Mouse (Mus musculus): ENCODE results near the gene Bmpr1a. TPM values are rescaled to one million over a fixed set of nuclear protein-coding genes. Genes with fewer than 3 reads are reported as not detected.

Gene Bmpr1a
- polyA plus RNA-seq, 1 experiment from 2014 or later, result 56.8 TPM

- WGBS, result 93% methylated on average over 9 of the region's 9 CpGs
- Histone ChIP-seq H3K4me3 (ENCODE audit: low read depth, low read length) (no peak overlapping the region), H3K27me3 (replicated peaks; ENCODE audit: control insufficient read depth, insufficient read depth, low read length) (no peaks in the 10 kb centered on the region), H3K4me2 (ENCODE audit: low read length) (no peak overlapping the region), H3K36me3 (ENCODE audit: control insufficient read depth, insufficient read depth, low read length) (no peaks in the 10 kb centered on the region), H3K27ac (ENCODE audit: low read depth) (no peak overlapping the region), H3K9me3 (ENCODE audit: control insufficient read depth, low read length) (no peaks in the 10 kb centered on the region), H3K4me1 (replicated peaks; ENCODE audit: control insufficient read depth, insufficient read depth, low read length) (peaks cover 10% of the 10 kb centered on the region), H3K9ac (ENCODE audit: low read length) (no peak overlapping the region)
- no peak for DNase-seq (ENCODE audit: low spot score)
- no peak for ATAC-seq (replicated peaks; ENCODE audit: low FRiP score, low TSS enrichment, low read depth)
These were observed 120.0 kb downstream of the Bmpr1a start for GRCm38 (mm10) chr14:34382921-34383704.

DNA sequence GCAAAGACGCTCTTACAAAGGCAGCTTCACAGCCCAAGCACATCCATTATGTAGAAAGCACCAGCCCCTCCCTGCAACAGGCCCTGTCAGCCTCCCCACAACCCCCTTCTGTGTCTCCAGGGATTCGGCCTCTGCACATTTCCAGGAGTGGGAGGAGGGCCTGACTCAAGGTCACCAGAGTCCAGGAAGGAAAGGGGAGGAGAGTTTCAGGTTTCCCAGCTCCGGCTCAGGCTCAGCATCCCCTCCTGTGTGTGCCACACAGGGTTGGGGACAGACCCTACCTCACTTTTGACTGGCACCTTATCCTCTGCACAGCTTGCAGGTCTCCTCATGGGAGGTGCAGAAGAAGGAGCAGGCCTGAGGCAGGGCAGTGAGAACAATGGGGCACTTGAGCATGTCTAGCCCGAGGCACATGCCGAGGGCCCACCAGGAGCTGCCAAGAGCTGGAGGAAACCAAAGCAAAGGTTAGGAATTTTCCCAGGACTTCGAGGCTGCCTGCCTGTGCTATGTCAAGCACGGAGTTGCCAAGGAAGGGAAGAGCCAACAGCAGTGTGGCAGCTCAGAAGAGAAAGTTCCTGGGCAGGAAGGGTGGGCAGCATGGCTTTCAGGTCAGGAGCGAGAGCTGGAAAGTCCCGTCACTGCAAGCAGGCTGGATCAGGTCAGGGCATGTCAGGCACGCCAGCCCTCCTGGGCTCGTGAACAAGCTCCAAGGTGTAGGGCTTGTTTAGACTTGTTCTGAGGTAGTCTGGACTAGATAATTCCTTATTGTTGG lies 124.4 kb downstream of the Bmpr1a start:
- Histone ChIP-seq H3K4me1 (replicated peaks; ENCODE audit: control insufficient read depth, insufficient read depth, low read length) (peaks cover 22% of the 10 kb centered on the region), H3K9ac (ENCODE audit: low read length) (no peak overlapping the region), H3K36me3 (ENCODE audit: control insufficient read depth, insufficient read depth, low read length) (no peaks in the 10 kb centered on the region), H3K9me3 (ENCODE audit: control insufficient read depth, low read length) (no peaks in the 10 kb centered on the region), H3K4me3 (ENCODE audit: low read depth, low read length) (no peak overlapping the region), H3K27me3 (replicated peaks; ENCODE audit: control insufficient read depth, insufficient read depth, low read length) (no peaks in the 10 kb centered on the region), H3K4me2 (ENCODE audit: low read length) (peak overlapping the region; percentile 6; the same call in 1 of the 2 replicates), H3K27ac (ENCODE audit: low read depth) (peak overlapping the region; percentile 59)
- ATAC-seq (replicated peaks; ENCODE audit: low FRiP score, low TSS enrichment, low read depth) (peak; percentile 29), DNase-seq (ENCODE audit: low spot score) (no peak)
- WGBS, result 29% methylated on average over 11 of the region's 11 CpGs

DNA sequence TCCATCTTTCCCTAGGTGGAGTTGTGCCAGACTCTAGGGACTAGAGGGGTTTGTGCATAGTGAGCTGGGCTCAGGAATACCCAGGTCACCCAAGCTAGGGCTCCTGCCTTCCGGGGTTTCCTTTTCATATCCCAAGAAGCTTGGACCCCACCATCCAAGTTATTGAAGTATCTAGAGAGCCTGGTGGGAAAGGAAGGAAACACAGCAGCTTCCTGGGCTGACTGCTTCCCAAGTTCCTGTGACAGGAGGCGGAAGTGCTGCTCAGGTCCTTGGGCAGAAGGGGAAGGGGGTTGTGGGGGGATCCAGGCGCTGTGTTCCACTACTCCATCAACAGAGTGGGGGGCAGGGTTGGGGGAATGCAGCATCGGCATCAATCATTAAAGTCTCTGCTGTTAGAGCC lies 126.0 kb downstream of the Bmpr1a start:
- DNase-seq (ENCODE audit: low spot score) (no peak), ATAC-seq (replicated peaks; ENCODE audit: low FRiP score, low TSS enrichment, low read depth) (no peak)
- Histone ChIP-seq H3K9ac (ENCODE audit: low read length) (no peak overlapping the region), H3K27ac (ENCODE audit: low read depth) (no peak overlapping the region), H3K4me3 (ENCODE audit: low read depth, low read length) (no peak overlapping the region), H3K27me3 (replicated peaks; ENCODE audit: control insufficient read depth, insufficient read depth, low read length) (no peaks in the 10 kb centered on the region), H3K9me3 (ENCODE audit: control insufficient read depth, low read length) (no peaks in the 10 kb centered on the region), H3K4me1 (replicated peaks; ENCODE audit: control insufficient read depth, insufficient read depth, low read length) (peaks cover 22% of the 10 kb centered on the region), H3K4me2 (ENCODE audit: low read length) (peak overlapping the region; percentile 18; the same call in 1 of the 2 replicates), H3K36me3 (ENCODE audit: control insufficient read depth, insufficient read depth, low read length) (no peaks in the 10 kb centered on the region)
- 57% methylated on average over 4 of the region's 4 CpGs for WGBS

DNA sequence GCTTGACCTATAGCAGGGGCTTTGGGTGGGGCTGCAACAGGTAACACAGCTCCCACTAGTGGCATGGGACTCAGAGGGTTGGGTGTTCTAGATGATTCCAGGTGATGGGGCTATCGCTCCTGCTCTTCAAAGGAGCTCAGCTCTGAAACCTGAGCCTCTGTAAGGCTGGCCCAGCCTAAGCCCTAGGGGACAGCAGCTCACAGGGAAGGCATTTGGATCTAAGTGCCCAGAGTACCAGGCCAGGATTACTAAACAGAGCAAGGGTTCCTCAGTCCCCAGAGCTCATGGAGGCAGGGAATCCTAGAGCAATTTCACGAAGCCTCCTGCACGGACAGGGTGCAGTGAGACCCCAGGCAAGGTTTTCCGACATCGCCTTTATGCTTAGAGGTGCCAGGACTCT lies 127.2 kb downstream of the Bmpr1a start:
- 90% methylated on average over 5 of the region's 5 CpGs for WGBS
- no peaks in the 10 kb centered on the region for H3K36me3 ChIP-seq (ENCODE audit: control insufficient read depth, insufficient read depth, low read length)
- no peak overlapping the region for H3K27ac ChIP-seq (ENCODE audit: low read depth)
- no peak for DNase-seq (ENCODE audit: low spot score)
- no peak overlapping the region for H3K9ac ChIP-seq (ENCODE audit: low read length)
- no peaks in the 10 kb centered on the region for H3K27me3 ChIP-seq (replicated peaks; ENCODE audit: control insufficient read depth, insufficient read depth, low read length)
- no peaks in the 10 kb centered on the region for H3K9me3 ChIP-seq (ENCODE audit: control insufficient read depth, low read length)
- H3K4me3 ChIP-seq (ENCODE audit: low read depth, low read length), result no peak overlapping the region
- no peak for ATAC-seq (replicated peaks; ENCODE audit: low FRiP score, low TSS enrichment, low read depth)
- H3K4me2 ChIP-seq (ENCODE audit: low read length), result peak overlapping the region; percentile 18; the same call in 1 of the 2 replicates
- peaks cover 22% of the 10 kb centered on the region for H3K4me1 ChIP-seq (replicated peaks; ENCODE audit: control insufficient read depth, insufficient read depth, low read length)

- H3K36me3 ChIP-seq (ENCODE audit: control insufficient read depth, insufficient read depth, low read length), result no peaks in the 10 kb centered on the region
- H3K4me1 ChIP-seq (replicated peaks; ENCODE audit: control insufficient read depth, insufficient read depth, low read length), result peaks cover 22% of the 10 kb centered on the region
- no peak within 1 kb of the TSS for H3K4me3 ChIP-seq (ENCODE audit: low read depth, low read length)
- no peaks in the 10 kb centered on the region for H3K27me3 ChIP-seq (replicated peaks; ENCODE audit: control insufficient read depth, insufficient read depth, low read length)
- H3K9me3 ChIP-seq (ENCODE audit: control insufficient read depth, low read length), result no peaks in the 10 kb centered on the region
- WGBS, result 79% methylated on average over 13 of the region's 13 CpGs
- DNase-seq (ENCODE audit: low spot score) (no peak), ATAC-seq (replicated peaks; ENCODE audit: low FRiP score, low TSS enrichment, low read depth) (no peak)
- H3K9ac ChIP-seq (ENCODE audit: low read length), result no peak within 1 kb of the TSS
- peak within 1 kb of the TSS; percentile 18; the same call in 1 of the 2 replicates for H3K4me2 ChIP-seq (ENCODE audit: low read length)
- H3K27ac ChIP-seq (ENCODE audit: low read depth), result no peak within 1 kb of the TSS
These were observed 127.7 kb downstream of the Bmpr1a start, which contains the start of gene Mmrn2 for GRCm38 (mm10) chr14:34375415-34375904. Mmrn2 (plus strand) TSS chr14:34375465.

DNA sequence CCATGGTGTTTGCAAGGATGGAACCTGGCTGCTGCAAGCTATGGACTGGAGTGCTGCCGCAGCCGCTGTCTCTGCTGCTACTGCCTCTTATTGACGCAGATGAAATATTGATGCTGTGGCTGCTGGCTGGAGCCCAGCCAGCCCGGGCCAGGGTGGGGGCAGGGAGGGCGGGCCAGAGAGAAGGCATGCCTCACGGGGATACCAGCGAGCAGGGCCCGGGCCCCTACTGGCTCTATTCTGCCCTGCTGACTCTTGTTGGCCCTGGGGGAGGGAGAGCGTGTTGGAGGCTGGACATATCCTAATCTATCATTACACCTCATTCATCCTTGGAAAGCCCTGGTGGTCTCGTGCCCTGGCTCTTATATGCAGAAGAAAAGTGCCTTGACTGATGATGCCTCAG lies 128.6 kb downstream of the Bmpr1a start, which contains the start of gene Sncg:
TSS of gene Sncg (minus strand) at position 213 of the 400 bp plus-strand sequence.
- no peak within 1 kb of the TSS for H3K9ac ChIP-seq (ENCODE audit: low read length)
- 17% methylated on average over 10 of the region's 10 CpGs for WGBS
- no peak within 1 kb of the TSS for H3K27ac ChIP-seq (ENCODE audit: low read depth)
- peaks cover 22% of the 10 kb centered on the region for H3K4me1 ChIP-seq (replicated peaks; ENCODE audit: control insufficient read depth, insufficient read depth, low read length)
- no peaks in the 10 kb centered on the region for H3K27me3 ChIP-seq (replicated peaks; ENCODE audit: control insufficient read depth, insufficient read depth, low read length)
- ATAC-seq (replicated peaks; ENCODE audit: low FRiP score, low TSS enrichment, low read depth) (no peak), DNase-seq (ENCODE audit: low spot score) (peak; percentile 59)
- no peaks in the 10 kb centered on the region for H3K9me3 ChIP-seq (ENCODE audit: control insufficient read depth, low read length)
- H3K4me2 ChIP-seq (ENCODE audit: low read length), result 0 out of 2 replicates have a peak within 1 kb of the TSS, but pooled peaks have one; percentile 4
- H3K4me3 ChIP-seq (ENCODE audit: low read depth, low read length), result no peak within 1 kb of the TSS
- no peaks in the 10 kb centered on the region for H3K36me3 ChIP-seq (ENCODE audit: control insufficient read depth, insufficient read depth, low read length)

DNA sequence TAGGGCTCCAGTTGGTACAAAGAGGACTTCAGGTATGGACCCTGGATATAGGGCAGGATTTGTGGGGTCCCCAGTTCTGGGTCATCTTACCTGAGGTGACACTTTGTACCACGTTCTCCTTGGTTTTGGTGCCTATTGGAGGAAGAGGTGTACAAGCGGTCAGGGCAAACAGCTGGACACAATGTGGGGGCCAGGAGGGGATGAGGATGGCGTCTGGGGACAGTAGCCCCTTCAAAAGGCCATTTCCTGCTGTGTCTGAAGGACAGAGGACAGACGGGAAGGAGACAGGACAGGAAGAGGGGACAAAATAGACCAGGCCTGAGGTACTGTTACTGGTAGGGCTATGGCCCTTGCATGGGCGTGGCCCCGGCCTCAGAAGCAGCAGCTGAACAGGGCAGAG lies 129.6 kb downstream of the Bmpr1a start:
- 83% methylated on average over 6 of the region's 6 CpGs for WGBS
- DNase-seq (ENCODE audit: low spot score), result no peak

DNA sequence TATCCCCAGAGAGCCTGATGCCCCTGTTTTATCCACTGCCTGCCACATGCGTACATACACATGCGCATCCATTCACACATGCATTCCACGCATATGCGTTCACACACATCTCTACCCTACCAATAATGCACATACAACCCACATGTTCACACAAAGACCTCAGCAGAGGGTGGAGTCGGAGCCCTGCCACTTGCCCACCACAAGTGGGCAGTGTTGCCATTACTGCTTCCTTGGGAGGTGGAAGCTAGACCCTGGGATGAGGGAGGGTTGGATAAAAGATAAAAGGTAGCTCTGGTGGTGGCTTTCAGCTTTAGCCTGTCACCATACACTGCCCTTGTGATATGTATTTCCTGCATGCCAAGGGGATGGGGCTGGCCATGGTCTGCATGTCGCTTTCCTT lies 130.5 kb downstream of the Bmpr1a start:
- no peak for DNase-seq (ENCODE audit: low spot score)
- Histone ChIP-seq H3K4me2 (ENCODE audit: low read length) (no peak overlapping the region), H3K9ac (ENCODE audit: low read length) (no peak overlapping the region), H3K27ac (ENCODE audit: low read depth) (no peak overlapping the region), H3K4me1 (replicated peaks; ENCODE audit: control insufficient read depth, insufficient read depth, low read length) (peaks cover 11% of the 10 kb centered on the region), H3K9me3 (ENCODE audit: control insufficient read depth, low read length) (no peaks in the 10 kb centered on the region), H3K36me3 (ENCODE audit: control insufficient read depth, insufficient read depth, low read length) (no peaks in the 10 kb centered on the region), H3K27me3 (replicated peaks; ENCODE audit: control insufficient read depth, insufficient read depth, low read length) (no peaks in the 10 kb centered on the region), H3K4me3 (ENCODE audit: low read depth, low read length) (no peak overlapping the region)
- 87% methylated on average over 6 of the region's 6 CpGs for WGBS
- ATAC-seq (replicated peaks; ENCODE audit: low FRiP score, low TSS enrichment, low read depth), result no peak

More for the DNA sequence above, 129.6 kb downstream of the Bmpr1a start:
- Histone ChIP-seq H3K27ac (ENCODE audit: low read depth) (no peak overlapping the region), H3K4me3 (ENCODE audit: low read depth, low read length) (no peak overlapping the region), H3K36me3 (ENCODE audit: control insufficient read depth, insufficient read depth, low read length) (no peaks in the 10 kb centered on the region), H3K4me2 (ENCODE audit: low read length) (no peak overlapping the region), H3K9me3 (ENCODE audit: control insufficient read depth, low read length) (no peaks in the 10 kb centered on the region), H3K9ac (ENCODE audit: low read length) (no peak overlapping the region), H3K4me1 (replicated peaks; ENCODE audit: control insufficient read depth, insufficient read depth, low read length) (peaks cover 16% of the 10 kb centered on the region), H3K27me3 (replicated peaks; ENCODE audit: control insufficient read depth, insufficient read depth, low read length) (no peaks in the 10 kb centered on the region)
- no peak for ATAC-seq (replicated peaks; ENCODE audit: low FRiP score, low TSS enrichment, low read depth)
